Mouse (Mus musculus) CH12F3 (cell line): ENCODE results near the gene Efhd1.

Source experiments
- in situ Hi-C: fragments of 300-500 bp; cut with MboI; formaldehyde crosslinking; loops from 2 replicates; pipeline ENCODE4 v1.14.3; 2020; ENCODE audit warnings: low sequenced_read_pairs

Efhd1 gene

DNA sequence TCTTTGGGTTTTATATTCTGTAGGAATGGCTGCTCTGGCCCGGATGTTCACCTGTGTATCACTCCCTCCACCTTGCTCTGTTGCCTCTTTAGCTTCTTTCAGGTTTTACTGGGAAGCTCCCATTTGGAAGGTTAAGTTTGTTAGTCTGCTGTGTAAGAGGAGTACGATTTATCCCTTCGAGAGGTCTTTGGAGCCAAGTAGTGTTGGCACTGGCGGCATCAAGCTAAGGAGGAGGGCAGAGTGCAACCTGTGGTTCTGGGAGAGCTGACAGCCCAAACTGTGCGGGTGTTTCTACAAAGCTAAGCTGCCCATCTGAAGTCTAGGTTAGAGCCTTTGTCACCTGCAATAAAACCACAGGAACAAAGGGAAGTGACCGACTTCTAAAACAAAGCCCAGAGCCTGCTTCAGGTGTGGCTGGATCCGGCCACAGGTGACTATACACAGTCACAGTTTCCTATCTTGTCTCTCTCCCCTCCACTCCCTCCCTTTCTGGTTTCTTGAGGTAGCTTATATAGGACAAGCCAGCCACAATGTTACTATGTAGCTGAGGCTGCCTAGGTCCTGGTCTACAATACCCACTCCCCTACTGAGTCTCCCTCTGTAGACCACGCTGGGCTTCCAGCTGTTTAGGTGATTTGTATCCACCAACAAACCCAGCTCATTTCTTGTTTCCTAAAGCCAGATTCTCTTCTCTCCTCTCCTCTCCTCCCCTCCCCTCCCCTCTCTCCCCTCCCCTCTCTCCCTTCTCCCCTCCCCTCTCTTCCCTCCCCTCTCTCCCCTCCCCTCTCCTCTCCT, 2.3 kb downstream of the Efhd1 start:
- in situ Hi-C loops = no loop called here

DNA sequence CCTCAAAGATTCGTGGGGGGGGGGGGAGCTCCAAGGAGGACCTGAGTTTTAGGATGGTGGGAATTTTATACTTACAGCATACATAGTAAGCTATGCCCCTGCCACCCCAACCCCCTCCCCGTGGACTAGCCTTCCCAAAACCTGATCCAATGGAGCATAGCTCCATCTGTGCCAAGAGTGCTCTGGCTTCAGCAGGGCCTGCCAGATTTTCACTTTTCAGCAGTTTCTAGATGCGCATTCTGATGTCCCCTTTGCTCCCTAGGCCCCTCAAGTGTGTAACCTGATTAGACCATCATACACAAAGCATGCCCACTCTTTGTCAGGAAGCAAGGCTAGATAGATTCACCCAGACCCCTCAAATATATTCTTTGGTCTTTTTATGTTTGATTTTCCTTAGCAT, 6.0 kb downstream of the Efhd1 start:
- in situ Hi-C loops = no loop called here

DNA sequence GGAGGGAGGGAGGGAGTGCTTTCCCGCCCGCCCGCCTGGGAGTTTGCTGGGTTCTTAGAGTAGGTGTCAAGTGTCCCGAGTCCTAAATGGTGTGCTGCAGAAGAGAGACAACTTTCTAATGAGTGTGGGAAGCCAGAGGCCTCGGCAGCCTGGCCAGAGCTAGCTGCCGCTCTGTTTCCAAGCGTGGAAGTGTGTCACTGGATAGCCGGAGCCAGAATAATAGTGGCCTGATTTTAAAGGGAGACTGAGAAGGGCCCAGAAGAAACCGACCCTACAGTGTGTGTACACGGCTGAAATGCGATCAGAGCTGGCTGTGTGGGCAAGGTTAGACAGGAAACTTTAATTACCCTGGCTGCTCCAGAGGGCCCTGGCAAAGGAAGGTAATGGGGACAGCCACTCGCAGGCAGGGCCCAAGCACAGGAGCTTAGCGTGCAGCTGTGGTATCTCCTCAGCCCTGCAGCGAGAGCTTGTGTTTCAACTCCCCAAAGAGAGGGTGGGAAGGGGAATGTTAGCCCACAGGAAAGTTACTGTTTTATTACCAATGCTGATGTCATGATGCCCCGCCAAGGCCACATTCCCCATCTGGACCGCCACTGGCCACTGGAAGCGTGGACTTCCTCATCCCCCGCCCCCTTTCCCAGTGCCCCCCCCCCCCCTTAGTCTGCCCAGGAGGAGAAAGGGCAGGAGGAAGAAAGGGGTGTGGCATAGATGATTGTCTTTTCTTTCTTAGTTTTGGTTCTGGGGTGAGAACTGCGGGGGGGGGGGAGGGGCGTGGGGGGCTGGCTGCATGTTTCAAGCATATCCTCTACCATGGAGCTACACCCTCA, 6.7 kb downstream of the Efhd1 start:
- in situ Hi-C loops = no loop called here

DNA sequence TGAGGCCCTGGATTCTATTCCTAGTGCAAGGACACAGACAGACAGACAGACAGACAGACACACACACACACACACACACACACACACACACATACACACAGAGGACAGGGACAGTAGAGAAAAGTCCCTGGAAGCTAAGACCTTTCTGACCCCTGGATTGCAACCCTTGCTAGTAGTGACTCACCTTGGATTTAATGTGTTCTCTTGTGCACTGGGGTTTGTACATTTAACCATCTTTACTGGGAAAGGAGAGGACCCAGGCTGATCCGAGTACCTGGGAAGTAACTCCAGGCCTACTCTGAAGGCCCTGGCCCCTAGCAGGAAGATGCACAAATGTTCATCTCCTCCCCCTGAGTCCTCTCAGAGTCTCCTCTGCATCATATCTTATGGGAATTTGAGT, 7.4 kb downstream of the Efhd1 start:
- in situ Hi-C loops = no loop called here

DNA sequence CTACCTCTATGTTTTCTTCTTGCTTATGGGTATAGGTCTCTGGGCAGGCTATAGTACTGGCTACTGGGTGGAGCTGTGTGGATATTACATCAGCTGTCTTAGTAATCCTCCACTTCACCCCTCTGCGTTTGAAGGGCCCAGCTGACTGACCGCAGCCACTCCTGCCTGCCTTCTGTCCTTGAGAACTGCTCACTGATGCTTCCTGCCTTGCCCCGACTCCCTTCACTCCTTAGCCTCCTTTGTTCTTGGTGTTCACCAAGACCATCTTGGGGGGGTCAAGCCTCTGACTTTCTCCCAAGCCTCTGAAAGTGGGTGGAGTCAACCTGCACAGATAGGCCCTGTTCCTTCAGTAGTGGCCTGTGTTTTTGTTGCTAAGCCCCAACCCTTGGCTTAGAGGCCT, 8.3 kb downstream of the Efhd1 start:
- in situ Hi-C loops = no loop called here

DNA sequence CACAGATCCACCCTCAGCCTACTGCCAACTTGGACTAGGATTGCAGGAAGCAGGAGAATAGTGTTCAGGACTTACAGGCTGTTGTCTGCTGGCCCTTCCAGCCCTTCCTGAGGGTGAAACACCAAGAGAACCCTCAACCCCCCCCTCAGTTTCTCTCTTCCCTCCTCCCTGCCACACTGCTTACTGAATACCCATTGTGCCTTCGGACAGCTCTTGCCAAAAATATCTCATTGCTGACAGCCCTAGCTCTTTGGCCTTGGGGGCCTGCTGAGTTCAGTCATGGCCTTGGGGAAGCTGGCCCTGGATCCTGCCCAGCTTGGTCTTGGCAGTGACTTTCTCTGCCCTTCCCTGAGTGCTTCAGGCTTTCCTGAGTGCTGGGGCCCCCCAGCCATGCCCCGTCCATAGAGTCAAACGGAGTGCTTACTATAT, 9.4 kb downstream of the Efhd1 start:
- in situ Hi-C loops = no loop called here

DNA sequence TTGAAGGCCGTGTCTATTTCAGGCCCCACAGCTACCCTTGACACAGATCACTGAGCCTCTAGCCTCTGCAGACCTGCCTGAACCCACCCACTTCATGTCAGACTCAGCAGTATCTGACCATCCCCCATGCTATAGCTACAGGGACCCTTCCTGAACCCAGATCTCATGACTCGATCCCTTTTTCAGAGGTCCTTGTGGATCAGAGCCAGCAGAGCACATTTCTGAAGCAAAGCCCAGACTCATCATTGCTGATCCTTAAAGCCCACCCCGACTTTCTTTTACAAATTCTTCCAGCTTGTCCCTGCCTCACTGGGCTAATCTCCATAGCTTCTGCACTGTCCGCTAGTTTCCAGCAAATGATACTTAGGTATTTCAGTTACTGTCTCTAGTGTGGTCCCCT, 10.0 kb downstream of the Efhd1 start:
- in situ Hi-C loops = no loop called here

DNA sequence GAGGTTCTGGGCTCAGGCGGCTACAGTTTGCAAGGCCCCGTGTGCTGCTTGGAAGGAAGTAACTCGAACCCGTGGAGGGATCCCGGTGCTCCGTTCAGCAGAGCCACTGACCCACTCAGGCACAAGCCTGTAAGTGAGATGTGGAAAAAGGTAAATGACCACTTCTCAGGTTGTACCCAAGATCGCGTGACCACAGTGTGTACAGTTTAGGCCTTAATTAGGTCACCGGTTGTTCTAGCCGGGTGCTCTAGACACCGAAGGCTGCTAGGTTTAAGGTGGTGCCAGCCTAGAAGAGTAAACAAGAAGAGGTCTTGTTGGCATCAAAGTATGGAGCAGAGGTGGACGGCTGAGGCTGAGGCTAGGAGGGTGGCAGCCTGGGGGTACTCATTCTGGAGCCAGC, 11.0 kb downstream of the Efhd1 start:
- in situ Hi-C loops = no loop called here

DNA sequence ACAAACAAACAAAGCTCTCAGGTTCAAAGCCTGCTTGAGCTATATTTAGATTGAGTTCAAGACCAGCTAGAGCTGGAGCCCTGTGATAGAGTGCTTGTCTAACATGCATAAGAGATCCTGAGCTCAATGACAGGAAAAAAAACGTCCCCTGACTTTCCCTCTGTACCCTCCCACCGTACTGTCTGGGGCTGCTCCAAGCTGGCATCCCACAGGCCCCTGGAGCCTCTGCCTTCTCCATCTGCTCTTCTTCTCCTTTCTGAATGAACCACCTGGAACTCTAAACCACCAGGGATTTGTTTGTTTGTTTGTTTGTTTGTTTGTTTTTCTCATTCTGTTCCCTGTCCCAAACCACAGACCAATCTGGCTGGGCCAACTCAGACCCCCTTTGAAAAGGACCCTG, 11.9 kb downstream of the Efhd1 start:
- in situ Hi-C loops = no loop called here

DNA sequence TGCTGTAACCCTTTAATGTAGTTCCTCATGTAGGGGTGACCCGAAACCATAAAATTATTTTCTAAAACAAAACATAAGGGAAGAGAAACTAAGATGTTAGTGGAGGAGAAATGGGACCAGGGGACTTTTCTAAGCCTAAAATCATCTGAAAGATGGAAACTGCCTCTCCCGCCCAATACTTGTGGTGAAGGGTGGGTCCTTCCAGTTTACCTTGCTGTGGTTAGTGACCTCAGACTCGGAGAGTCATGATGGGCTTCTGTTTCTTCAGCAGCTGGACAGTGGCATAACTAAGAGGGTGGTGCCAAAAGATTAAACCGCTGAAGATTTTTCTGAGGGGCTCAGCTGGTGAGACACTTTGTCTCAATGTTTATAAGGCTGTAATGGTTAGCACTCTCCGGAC, 16.1 kb downstream of the Efhd1 start:
- in situ Hi-C loops = no loop called here

DNA sequence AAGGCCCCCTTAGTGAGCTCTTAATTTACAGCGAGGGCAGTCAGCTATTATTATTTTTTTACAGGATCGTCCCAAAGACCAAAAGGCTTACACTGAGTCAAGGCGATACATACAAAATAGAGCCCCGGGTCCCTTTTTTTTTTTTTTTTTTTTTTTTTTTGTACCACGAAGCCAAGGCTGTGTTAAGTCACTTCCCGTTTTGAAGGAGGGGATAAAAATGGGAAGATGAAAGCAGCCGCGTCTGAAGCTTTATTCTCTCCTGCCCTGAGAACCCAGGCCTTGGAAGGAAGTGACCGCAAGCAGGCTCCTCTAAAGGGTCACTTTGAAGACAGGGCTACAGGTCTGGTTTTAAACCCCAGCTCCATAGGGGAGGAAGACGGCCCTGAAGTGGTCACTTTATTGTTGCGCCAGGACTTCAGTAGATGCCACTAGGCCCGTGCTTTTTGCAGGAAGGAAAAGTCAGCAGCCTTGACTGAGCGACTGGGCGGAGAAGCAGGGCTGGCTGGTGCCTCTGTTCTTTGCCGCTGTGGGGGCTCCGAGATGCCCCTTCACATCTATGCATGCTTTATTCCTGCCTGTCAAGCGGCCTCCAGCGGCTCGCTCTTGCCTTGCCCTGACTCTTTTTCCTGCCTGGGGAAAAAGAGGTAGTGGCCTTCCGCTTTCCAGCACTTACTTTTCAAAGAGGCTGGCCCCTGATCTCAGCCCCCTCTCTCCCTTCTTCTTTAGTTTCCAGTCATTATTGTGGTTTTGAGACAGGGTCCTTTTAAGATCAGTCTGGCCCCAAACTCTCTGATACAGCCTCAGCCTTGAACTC, 17.6 kb downstream of the Efhd1 start:
- in situ Hi-C loops = no loop called here

DNA sequence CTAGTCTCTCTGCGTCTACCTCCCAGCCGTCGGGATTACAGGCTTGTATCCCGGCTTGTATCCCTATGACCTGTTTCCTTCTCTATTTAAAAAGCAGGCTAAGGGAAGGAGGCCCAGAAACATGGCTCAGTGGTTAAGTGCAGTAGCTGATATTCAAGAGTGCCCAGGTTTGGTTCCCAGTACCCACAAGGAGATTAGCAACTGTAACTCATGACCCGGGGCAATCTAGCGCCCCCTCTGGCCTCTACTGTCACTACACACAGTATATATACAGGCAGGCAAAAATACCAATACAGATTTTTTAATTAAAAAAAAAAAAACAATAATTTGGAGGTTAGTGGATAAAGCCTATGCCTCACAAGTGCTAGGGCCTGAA, 18.2 kb downstream of the Efhd1 start:
- in situ Hi-C loops = no loop called here

DNA sequence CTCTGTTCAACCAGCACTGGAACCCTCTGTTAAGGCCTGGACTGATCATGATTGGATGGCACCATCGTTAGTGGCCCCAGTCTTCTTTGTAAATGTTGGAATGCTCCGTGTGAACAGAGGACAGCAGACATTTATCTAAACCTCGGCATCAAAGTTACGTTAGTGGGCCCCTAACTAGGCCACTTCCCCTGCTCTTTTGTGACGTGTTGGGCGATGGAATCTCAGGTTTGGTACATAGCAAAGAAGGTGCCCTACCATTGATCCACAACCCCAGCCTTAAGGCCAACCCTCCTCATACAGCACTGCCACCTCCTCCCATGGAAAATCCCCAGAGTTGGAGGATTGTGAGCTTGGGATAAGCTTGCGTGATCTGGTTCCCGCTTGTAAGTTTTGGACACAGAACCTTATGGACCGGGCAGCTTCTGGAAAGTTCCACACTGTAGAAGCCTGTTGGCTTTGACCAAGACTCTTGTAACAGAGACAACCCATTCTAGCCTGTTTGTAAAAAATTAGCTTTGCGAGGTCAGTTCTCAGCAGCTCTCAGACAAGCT, 19.3 kb downstream of the Efhd1 start:
- in situ Hi-C loops = no loop called here

DNA sequence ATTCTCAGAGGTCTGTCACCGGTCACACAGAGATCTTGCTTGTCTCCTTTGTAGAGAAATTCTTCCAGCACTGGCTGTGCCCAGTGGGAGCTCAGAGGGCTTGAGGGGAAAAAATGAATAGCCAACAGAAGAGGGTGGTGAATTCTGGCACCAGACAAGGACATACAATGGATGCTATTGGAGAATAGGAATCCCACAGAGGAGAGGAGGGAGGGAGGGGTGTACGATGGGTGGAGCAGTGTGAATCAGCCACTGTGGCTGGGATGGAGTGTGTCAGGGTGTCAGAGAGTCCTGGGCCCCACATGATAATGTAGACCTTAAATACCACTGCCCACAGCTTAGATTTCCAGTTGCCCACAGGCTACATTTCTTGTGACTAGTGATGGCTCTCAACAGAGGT, 22.9 kb downstream of the Efhd1 start:
- in situ Hi-C loops = no loop called here

DNA sequence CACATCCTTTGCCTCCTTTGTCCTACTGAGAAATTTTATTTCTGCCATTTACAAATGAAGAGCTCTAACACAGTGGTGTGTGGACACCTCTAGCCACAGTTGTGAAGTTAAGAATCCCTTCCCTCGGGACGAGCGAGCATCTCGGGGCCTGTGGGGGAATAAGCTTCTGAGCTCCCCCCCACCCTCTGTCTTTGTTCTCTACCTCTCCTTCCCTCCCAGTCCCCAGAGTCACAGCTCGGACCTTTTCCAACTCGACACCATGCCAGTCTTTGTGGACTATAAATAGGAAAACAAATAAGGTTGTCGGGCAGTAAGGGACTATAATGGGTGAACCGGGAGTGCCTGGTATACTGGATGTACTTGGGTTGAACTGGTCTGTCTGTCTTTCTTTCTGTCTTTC, 27.3 kb downstream of the Efhd1 start:
- in situ Hi-C loops = no loop called here

DNA sequence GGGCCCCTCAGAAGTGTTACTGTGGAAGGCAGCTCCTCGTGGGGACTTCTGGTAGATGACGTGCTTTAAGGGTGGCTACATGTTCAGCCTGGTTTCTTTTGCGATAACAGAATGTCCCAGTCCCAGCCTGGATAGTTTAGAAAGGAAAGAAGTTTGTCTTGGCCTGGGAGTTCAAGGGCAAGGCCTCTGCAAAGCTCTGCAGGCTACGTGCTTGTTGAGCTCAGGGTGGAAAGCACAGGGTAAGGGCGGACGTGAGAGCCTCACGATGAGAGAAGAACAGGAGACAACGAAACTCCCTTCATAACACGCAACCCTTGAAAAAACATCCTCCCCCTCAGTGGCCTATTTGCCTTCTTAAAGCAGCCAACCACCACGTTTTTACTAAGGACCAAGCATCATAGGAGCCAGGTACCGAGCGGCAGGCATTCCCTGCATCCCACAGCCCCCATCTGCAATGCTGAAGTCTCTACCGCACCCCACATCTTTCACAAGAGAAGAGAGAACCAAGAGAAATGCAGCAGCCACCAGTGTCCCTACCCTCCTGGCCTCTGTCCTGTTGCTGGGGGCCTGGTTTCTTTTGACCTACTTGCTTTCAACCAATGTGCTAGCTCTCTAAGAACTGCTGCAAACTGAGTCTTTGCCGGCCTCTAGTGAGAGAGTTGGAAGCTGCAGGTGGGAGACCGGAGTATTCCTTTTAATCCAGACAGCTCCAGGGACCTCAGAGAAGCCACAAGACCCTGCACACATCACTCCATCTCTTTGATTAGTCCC, 28.4 kb downstream of the Efhd1 start:
- in situ Hi-C loops = no loop called here

DNA sequence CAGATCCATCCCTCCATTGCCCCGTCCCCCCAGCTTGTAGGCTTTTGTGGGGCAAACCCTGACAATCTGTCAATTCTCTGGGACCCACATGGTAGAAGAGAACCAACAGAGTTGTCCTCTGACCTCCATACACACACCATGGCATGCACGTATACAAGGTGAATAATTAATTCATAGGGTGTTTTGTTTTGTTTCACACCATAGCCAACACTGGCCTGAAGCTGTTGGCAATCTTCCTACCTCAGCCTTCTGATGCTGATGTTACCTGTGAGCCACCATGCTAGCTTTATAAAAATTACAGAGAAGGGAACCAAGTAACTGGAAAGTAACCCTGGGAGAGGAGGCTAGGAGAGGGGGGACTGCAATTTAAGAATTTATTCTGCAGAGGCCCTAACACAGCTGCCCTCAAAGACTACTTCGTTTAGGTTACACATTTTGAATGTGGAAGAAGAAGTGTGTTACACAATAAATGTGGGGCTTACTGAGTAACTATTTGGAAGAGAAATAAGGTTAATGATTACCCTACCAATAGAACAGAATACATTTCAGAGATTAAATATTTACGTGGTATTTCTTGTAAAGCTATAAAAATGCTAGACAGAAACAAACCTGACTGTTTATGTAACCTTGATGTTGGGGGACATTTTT, 30.0 kb downstream of the Efhd1 start:
- in situ Hi-C loops = no loop called here

DNA sequence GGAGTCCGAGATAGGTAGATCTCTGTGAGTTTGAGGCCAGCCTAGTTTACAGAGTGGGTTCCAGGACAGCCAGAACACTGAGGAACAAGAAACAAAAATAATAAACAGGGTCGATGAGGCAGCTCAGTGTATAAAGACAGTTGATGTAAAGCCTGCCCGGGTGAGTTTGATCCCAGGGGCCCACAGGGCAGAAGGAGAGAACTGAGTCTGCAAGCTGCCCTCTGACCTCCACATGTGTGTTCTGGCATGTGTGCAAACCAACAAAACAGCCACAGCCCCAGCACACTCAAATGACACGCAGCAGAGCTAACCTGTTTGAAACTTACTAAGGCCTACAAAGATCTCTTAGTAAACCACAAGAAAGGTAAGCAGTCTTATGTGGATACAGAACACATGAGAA, 30.8 kb downstream of the Efhd1 start:
- in situ Hi-C loops = no loop called here

DNA sequence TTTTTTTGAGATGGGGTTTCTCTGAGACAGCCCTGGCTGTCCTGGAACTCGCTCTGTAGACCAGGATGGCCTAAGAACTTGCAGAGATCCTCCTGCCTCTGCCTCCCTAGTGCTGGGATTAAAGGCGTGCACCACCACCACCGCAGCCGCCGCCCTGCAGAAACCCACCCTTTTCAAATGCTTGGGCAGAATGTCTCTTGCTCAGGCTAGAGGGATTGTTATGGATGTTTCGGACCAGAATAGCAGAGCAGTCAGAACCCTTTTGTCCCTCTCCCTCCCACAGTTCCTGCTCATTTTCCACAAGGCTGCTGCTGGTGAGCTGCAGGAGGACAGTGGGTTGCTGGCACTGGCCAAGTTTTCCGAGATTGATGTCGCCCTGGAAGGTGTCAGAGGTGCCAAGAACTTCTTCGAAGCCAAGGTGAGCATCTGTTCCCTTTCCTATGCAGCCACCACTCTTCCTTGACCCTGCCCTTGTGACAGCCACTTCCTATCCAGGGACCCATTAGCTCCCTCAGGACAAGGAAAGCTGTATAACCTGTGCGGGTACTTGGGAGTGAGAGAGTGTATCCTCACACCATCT, 33.3 kb downstream of the Efhd1 start:
- in situ Hi-C loops = no loop called here
